Mouse (Mus musculus) lung, adult 2 months (tissue): ENCODE measurements around the gene Dmpk.

ENCODE experiments used
- CTCF ChIP-seq: fragments of 200-500 bp; IDR thresholded peaks from 2 replicates; pipeline ENCODE4 v1.5.1; 2011; ENCODE audit warnings: mild to moderate bottlenecking, low read length, control low read depth; ENCODE audit not compliant: insufficient read depth
- POLR2A ChIP-seq: fragments of 200-500 bp; IDR thresholded peaks from 2 replicates; pipeline ENCODE4 v1.6.1; 2011; ENCODE audit warnings: low read depth, mild to moderate bottlenecking, control low read depth, low read length, borderline replicate concordance; ENCODE audit errors: extremely low read depth

DNA sequence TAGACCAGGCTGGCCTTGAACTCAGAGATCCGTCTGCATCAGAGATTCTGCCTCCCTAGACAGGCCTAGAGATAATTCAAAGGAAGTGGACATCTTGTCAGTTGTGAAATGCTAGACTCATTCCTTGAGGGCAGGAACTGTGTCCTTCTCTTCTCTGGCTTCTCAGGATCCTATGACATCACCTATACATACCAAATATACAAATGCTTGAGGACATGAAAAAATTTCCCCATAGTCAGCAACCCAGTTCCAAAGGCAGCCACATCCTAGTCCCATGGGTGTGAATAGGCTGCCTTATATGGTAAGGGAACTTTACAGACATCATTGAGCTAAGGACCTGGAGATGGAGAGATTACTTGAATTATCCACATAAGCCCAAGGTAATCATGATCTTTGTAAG lies 25.9 kb downstream of the Dmpk start:
- TF ChIP-seq CTCF: no peak
- TF ChIP-seq POLR2A: no peak
